Mouse (Mus musculus): ENCODE measurements at regions not wholly inside any gene's neighbourhood (a gene's known extent, or its start where the extent isn't known, plus 50 kb on each side); places are given as distances from the start of the nearest gene placed in this dataset.

GRCm38 (mm10) chr5:11983452-11983851 lies 65.6 kb downstream of the 4933402N22Rik start:
- DNase-seq (ENCODE audit: low spot score in 2 of 2) = no peak

DNA sequence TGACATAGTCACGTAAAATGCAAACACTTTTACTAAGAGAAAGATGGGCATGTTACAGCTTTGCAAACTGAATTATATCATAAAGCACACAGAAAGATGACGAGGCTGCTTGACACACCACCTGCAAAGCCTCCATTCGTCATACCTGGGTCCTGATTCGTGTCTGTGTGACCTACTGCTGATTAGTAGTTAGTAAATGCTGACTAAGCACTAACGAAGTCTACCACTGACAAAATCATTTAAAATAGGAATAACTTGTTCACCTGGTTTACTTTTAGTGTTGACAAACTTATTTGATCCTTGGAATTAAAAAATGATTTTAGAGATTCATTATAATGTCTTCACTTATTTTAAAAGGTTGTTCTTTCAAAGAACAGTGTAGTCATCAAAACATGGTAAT lies 71.3 kb downstream of the 4933402N22Rik start:
- DNase-seq (ENCODE audit: low spot score in 2 of 2) = no peak

- no peak for DNase-seq (ENCODE audit: low spot score in 2 of 2)
Measured at GRCm38 (mm10) chr5:12000777-12001176, 82.9 kb downstream of the 4933402N22Rik start.

- DNase-seq (ENCODE audit: low spot score in 2 of 2) = no peak
Measured at GRCm38 (mm10) chr5:12006473-12006872, 88.6 kb downstream of the 4933402N22Rik start.

- no peak for DNase-seq (ENCODE audit: low spot score in 2 of 2)
Measured at GRCm38 (mm10) chr5:12016332-12016731, 98.5 kb downstream of the 4933402N22Rik start.

GRCm38 (mm10) chr5:12020489-12020888 lies 102.6 kb downstream of the 4933402N22Rik start:
- DNase-seq (ENCODE audit: low spot score in 2 of 2) = no peak

GRCm38 (mm10) chr5:12024705-12025383 lies 107.0 kb downstream of the 4933402N22Rik start:
- no peak for DNase-seq (ENCODE audit: low spot score in 2 of 2)

- DNase-seq (ENCODE audit: low spot score in 2 of 2) = peak in 1 of 2 experiments; percentile 8
Measured at GRCm38 (mm10) chr5:12030002-12030401, 112.2 kb downstream of the 4933402N22Rik start.

DNA sequence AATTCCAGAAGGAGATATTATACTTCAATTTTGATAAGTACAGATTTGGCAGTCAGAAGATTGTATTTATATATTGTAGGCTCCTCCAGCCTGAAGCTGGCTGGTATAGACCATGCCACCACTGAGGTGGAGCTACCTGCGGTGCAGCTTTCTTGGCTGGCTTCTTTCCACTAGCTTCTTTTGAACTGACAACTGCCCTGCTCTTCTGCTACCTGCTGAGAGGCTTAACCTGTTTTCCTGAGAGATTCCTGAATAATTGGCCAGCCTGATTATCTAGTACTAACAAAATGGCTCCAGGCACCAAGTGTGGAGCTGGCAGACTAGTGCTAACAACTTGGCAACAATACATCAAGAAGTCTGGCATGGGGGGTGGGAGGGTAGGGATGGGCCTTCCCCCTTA lies 132.0 kb downstream of the 4933402N22Rik start:
- no peak for DNase-seq (ENCODE audit: low spot score in 2 of 2)

GRCm38 (mm10) chr5:12080191-12080590 lies 162.3 kb downstream of the 4933402N22Rik start:
- no peak for DNase-seq (ENCODE audit: low spot score in 2 of 2)

DNA sequence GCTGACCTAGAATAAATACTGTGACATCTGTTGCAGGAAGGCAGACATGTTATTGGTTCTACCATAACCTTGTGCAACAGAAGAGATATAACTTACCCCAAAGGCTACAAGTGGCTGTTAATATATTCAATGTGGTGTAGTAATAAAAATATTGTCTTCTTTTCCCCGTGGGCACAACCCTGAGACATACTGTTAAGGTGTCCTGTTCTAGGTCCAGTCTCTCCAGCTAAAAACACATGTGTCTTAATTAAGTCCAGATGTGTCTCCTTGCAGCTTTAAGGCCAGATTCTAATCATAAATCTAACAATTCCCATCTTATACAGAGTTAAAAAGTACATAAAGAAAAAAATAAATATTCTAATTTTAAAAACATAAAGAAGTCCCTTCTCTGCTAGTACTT lies 175.8 kb downstream of the 4933402N22Rik start:
- no peak for DNase-seq (ENCODE audit: low spot score in 2 of 2)

DNA sequence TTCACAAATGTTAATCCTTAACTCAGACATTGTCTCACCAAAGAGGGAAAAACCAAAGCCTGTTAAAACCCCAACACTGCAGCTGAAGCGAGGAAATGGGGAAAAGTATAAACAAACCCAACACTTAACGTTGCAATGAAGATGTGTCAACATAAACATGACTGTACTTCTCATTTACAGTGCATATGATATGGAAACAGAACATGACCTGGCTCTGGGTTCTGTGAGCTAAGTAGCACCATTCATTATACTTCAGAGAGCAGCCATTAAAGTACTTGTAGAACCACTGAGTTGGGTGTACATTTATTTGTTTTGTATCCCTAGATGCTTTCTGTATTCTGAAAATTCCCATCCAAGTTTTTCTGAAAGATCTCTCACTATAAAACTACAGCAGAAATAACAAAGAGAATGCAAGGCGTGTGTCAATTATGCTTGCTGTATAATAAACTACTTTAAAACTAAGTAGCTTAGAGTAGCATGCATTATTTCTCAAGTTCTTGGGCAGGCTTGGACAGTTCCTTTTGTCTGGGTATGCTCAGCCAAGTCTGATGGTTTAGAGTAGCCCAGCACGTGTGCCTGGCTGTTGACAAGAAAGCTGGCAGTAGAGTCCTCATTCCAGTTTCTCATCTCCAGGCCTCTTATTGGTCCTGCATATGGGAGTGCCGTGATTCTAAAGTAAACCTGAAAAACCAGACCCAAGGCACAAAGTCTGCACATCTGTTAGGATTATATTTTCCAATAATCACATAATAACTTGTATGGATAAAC lies 198.9 kb downstream of the 4933402N22Rik start:
- no peak for DNase-seq (ENCODE audit: low spot score in 2 of 2)

GRCm38 (mm10) chr5:12124935-12125334 lies 207.1 kb downstream of the 4933402N22Rik start:
- no peak for DNase-seq (ENCODE audit: low spot score in 2 of 2)

- no peak for DNase-seq (ENCODE audit: low spot score in 2 of 2)
Measured at GRCm38 (mm10) chr5:12127484-12128265, 209.8 kb downstream of the 4933402N22Rik start.

GRCm38 (mm10) chr5:12138961-12139360 lies 221.1 kb downstream of the 4933402N22Rik start:
- no peak for DNase-seq (ENCODE audit: low spot score in 2 of 2)

DNA sequence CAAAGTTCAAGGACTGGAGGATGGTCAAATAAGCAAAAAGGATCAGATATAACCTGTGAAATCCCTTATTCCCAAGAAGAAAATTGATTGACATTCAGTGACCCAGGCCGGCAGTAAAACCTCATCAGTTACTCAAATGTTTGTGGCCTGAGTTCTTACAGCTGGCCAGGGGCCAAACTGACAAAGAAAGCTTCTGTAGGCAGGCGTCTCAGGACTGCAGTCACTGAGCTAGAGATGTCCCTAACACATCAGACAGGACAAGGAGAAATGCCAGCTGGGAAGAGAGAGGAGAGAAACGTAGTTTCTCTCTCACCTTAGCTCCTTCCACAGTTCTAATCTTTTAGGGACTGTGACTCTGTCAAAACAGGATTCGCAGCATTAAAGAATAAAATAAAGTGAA lies 229.9 kb upstream of the Sema3d start:
- DNase-seq (ENCODE audit: low spot score in 2 of 2) = no peak

DNA sequence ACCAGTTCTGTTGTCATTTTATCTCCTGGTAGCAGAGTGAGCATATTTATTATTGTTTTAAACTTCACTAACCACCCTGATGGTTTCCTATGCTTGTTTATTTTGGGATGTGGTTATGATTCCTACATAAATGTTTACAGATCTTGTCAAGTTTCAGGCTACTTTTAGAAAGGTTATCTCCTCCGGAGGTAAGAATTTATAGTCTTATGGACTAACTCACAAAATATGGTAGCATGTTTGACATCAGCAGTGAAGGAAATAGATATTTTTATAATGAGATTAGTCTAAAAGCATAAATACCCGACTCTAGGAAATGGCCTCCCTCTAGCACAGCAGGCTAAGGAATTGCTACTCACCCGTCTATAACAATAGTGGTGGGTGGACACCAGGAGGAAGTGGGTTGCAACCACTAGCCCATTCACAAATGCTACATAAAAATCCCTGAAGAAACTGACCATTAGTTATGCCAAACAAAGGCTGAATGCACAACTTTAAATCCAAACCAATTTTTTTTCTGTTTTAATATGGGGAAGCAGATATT lies 228.6 kb upstream of the Sema3d start:
- no peak for DNase-seq (ENCODE audit: low spot score in 2 of 2)

GRCm38 (mm10) chr5:12191681-12192080 lies 191.5 kb upstream of the Sema3d start:
- no peak for DNase-seq (ENCODE audit: low spot score in 2 of 2)

DNA sequence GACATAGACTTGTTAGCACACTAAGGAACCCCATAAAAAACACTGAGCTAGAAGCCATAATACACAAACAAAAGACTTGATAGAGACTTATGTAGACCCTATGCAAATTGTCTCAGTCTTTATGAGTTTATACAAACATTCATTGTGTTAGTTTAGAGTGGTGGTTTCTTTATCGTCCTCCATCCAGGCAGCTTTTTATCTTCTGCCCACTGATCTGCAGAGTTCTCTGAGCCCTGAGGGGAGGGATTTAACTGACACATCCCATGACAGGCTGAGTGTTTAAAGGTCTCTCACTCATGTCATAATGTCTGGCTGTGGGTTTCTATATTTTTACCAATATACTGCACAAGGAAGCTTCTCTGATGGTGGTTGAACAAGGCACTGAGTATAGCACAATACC lies 175.7 kb upstream of the Sema3d start:
- DNase-seq (ENCODE audit: low spot score in 2 of 2) = no peak

DNA sequence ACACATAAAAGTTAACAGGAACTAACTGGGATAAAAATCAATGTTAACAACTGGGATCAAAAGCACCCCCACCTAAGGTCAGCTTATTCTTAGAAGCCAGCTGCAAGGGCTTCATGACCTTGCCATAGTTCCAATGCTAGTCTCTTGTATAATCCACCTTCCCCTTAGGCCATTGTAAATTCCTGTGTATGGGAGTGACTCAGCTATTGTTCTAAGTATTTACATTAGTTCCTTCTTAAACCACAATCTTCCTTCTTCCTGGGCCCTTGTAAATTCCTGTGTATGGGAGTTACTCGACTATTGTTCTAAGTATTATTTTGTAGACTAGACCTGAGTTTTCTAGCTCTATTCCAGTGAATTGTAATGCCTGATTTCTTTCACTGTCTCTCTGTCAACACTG lies 173.6 kb upstream of the Sema3d start:
- DNase-seq (ENCODE audit: low spot score in 2 of 2) = no peak

- DNase-seq (ENCODE audit: low spot score in 2 of 2) = no peak
Measured at GRCm38 (mm10) chr5:12213448-12213847, 169.7 kb upstream of the Sema3d start.

Measured in left cerebral cortex, adult 8-10 months (tissue).